Mouse (Mus musculus) olfactory bulb, adult 2 months (tissue): ENCODE measurements around the gene Kif17.

Experiments used
- CTCF ChIP-seq: fragments of 200-500 bp; IDR thresholded peaks from 2 replicates; pipeline ENCODE4 v1.5.1; 2012; ENCODE audit warnings: low read depth, mild to moderate bottlenecking, low read length, moderate library complexity; ENCODE audit not compliant: insufficient read depth
- POLR2A ChIP-seq: fragments of 200-500 bp; IDR thresholded peaks from 2 replicates; pipeline ENCODE4 v1.6.1; 2012; ENCODE audit warnings: mild to moderate bottlenecking, low read depth, low read length, moderate library complexity; ENCODE audit not compliant: insufficient read depth

DNA sequence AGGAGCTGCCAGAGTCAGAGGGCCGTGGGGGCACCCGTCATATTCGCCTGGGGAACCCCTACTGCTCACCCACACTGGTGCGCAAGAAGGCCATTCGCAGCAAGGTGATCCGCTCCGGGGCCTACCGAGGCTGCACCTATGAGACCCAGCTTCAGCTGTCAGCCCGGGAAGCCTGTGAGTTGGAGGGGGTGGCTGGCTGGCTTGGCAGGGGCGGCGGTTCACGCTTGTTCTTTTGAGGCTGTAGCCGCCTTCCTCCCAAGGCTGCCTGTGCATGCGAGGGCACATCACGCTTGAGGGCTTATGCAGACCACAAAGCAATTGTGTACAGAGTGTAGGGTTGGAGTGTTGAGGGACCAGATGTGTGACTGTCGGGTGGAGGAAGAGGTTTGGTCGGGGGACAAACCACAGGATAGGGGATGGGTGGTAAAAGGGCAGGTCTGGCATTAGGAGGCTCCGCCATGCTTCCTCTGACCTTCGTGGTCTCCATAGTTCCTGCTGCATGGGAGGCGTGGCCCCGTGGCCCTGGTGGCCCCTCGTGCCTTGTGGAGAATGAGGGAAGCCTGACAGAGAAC, 7.0 kb downstream of the Kif17 start:
- no peak for TF ChIP-seq POLR2A
- TF ChIP-seq CTCF = no peak
